Mouse (Mus musculus) heart, postnatal 0 days (tissue): ENCODE measurements at regions not wholly inside any gene's neighbourhood (a gene's known extent, or its start where the extent isn't known, plus 50 kb on each side); places are given as distances from the start of the nearest gene placed in this dataset.
A peak's percentile ranks its signal among the peaks of the same experiment; 100 is the strongest.

Experiments used
- ATAC-seq: fragments of 200-750 bp; cut with Nextera tagmentation; 2 replicates; pipeline ENCODE4 v1.8.0; 2017; ENCODE audit warnings: low read depth, moderate number of reproducible peaks, moderate library complexity; ENCODE audit not compliant: insufficient read depth
- DNase-seq: peaks from one replicate; pipeline ENCODE4 v3.0.0-alpha.2; 2016; ENCODE audit warnings: low spot score
- H3K27ac ChIP-seq: fragments of 300-500 bp; sonication (generic); 2 replicates; pipeline ENCODE4 v1.5.1; 2014; ENCODE audit warnings: low read depth, mild to moderate bottlenecking
- H3K27me3 ChIP-seq: fragments of 300-500 bp; sonication (generic); 2 replicates; pipeline ENCODE4 v1.6.1; 2014; ENCODE audit warnings: low read length, mixed read lengths; ENCODE audit not compliant: control insufficient read depth, insufficient read depth
- H3K36me3 ChIP-seq: fragments of 300-500 bp; sonication (generic); replicated peaks from 2 replicates; pipeline ENCODE4 v1.6.1; 2014; ENCODE audit warnings: low read length, mixed read lengths; ENCODE audit not compliant: control insufficient read depth, insufficient read depth
- H3K4me1 ChIP-seq: fragments of 300-500 bp; sonication (generic); 2 replicates; pipeline ENCODE4 v1.6.1; 2014; ENCODE audit warnings: antibody characterized with exemption; ENCODE audit not compliant: control insufficient read depth, insufficient read depth
- H3K4me2 ChIP-seq: fragments of 300-500 bp; sonication (generic); 2 replicates; pipeline ENCODE4 v1.6.1; 2014; ENCODE audit warnings: low read depth, mild to moderate bottlenecking, low read length, moderate library complexity
- H3K4me3 ChIP-seq: fragments of 300-500 bp; sonication (generic); 2 replicates; pipeline ENCODE4 v1.5.1; 2014; ENCODE audit warnings: low read depth, low read length
- H3K9ac ChIP-seq: fragments of 300-500 bp; sonication (generic); replicated peaks from 2 replicates; pipeline ENCODE4 v1.6.1; 2014; ENCODE audit warnings: low read depth, low read length, mixed read lengths
- H3K9me3 ChIP-seq: fragments of 300-500 bp; sonication (generic); replicated peaks from 2 replicates; pipeline ENCODE4 v1.6.1; 2016; ENCODE audit warnings: low read length; ENCODE audit not compliant: control insufficient read depth
- CTCF ChIP-seq: IDR thresholded peaks from 2 replicates; pipeline ENCODE4 v1.5.1; 2016; ENCODE audit warnings: antibody characterized with exemption, control low read depth, low read depth
- EP300 ChIP-seq: IDR thresholded peaks from 2 replicates; pipeline ENCODE4 v1.6.1; 2016; ENCODE audit warnings: antibody characterized with exemption, low read depth
- WGBS: fragments of 180-500 bp; shearing (Covaris S2); extraction: QIAGEN DNeasy Blood & Tissue Kit; methylation state at CpG from one replicate; pipeline ENCODE4 v1.1.7; 2014; 5-methylcytosine and 5-hydroxymethylcytosine counted together

DNA sequence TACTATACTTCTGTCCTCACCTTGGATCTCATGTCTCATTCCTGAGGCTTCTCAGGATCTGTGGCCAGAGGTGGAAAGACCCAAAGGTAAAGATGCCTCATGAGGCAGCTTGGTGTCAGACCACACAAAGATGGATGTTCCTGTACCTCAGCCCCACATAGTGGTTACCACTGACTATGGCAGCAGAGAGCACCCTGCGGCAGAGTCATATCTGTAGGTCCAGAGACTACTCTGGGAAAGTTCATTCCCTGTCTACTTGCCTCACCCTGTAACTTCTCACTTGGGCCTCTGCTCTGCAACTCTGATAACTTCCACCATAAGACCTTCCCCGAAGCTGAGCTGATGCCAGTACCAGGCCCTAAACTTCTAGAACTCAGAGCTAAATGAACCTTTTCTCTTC lies 91.9 kb upstream of the Klf13 start:
- Histone ChIP-seq H3K4me3 (no peak overlapping the region), H3K4me1 (peaks cover 24% of the 10 kb centered on the region), H3K27ac (no peak overlapping the region), H3K9me3 (no peaks in the 10 kb centered on the region), H3K4me2 (no peak overlapping the region), H3K27me3 (no peaks in the 10 kb centered on the region), H3K9ac (no peak overlapping the region), H3K36me3 (no peaks in the 10 kb centered on the region)
- TF ChIP-seq CTCF, result no peak
- no peak for TF ChIP-seq EP300
- no peak for ATAC-seq
- DNase-seq, result no peak
- whole genome bisulfite sequencing, result 85% methylated on average over 2 of the region's 2 CpGs

DNA sequence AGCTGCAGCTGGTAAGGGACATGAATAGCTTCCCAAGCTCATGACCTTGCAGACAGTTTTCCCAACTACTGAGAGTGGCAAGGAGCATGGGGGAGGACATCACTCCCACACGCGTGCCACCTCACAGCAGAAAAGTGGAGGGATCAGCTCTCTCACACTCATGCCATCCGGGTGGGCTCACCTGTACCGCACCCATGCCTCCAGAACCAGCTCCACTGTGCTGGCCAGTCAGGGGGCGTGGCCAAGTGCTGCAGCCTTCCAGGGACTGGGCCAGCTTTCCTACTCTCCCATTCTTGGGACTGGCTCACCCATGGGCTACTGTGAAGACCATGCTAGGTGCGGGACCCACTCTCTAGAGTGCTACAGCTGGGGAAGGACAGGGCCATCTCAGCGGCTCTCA lies 88.4 kb upstream of the Klf13 start:
- no peak for DNase-seq
- H3K4me3 ChIP-seq, result no peak overlapping the region
- no peak overlapping the region for H3K9ac ChIP-seq
- WGBS, result 87% methylated on average over 7 of the region's 7 CpGs
- H3K9me3 ChIP-seq, result no peaks in the 10 kb centered on the region
- ATAC-seq, result no peak
- TF ChIP-seq EP300 (no peak), CTCF (no peak)
- peaks cover 19% of the 10 kb centered on the region for H3K4me1 ChIP-seq
- no peaks in the 10 kb centered on the region for H3K36me3 ChIP-seq
- H3K27me3 ChIP-seq, result no peaks in the 10 kb centered on the region
- H3K27ac ChIP-seq, result no peak overlapping the region
- no peak overlapping the region for H3K4me2 ChIP-seq

DNA sequence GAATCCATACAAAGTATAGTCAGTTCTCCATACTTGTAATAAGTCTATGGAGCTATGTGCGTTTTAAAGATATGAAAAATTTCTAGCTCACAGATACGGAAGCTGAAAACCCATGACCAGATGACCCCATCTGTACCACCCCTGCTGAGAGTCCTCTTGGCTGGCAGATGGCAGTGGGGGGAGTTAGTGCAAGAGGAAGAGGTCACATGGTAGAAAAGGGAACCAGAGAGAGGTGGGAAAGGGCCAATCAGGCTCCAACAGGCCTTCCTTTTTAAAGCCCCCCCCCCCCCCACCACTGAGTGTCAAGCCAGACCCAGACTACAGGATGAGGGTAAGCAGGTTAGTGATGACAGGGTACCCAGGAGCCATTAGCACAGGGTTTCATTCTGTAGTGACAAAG lies 86.4 kb upstream of the Klf13 start:
- Histone ChIP-seq H3K36me3 (no peaks in the 10 kb centered on the region), H3K4me1 (peaks cover 29% of the 10 kb centered on the region), H3K9ac (no peak overlapping the region), H3K27me3 (no peaks in the 10 kb centered on the region), H3K27ac (no peak overlapping the region), H3K4me3 (no peak overlapping the region), H3K4me2 (no peak overlapping the region), H3K9me3 (no peaks in the 10 kb centered on the region)
- DNase-seq, result no peak
- TF ChIP-seq EP300 (no peak), CTCF (no peak)
- ATAC-seq, result no peak
- WGBS, result 87% methylated on average over 2 of the region's 2 CpGs

DNA sequence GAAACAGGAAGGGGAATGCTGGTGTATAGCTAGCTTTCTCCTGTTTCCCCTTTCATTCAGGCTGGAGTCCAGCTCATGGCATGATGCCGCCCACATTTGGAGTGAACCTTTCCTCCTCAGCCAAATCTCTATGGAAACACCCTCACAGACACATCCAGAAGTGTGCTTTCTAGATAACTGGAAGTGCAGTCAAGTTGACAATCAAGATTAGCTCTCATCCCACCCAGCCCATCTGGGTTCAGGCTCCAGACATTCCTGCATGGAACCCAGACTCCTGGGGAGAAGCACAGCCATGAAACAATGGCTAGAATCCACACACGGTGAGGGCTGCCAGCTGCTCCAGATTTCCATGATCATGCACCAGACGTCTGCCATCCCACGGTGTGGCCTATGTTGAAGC lies 85.5 kb upstream of the Klf13 start:
- H3K27me3 ChIP-seq, result no peaks in the 10 kb centered on the region
- no peak overlapping the region for H3K27ac ChIP-seq
- no peak overlapping the region for H3K9ac ChIP-seq
- peaks cover 29% of the 10 kb centered on the region for H3K4me1 ChIP-seq
- H3K36me3 ChIP-seq, result no peaks in the 10 kb centered on the region
- ATAC-seq (no peak), DNase-seq (no peak)
- H3K4me2 ChIP-seq, result no peak overlapping the region
- TF ChIP-seq CTCF (no peak), EP300 (no peak)
- WGBS, result 73% methylated on average over 4 of the region's 4 CpGs
- H3K9me3 ChIP-seq, result no peaks in the 10 kb centered on the region
- H3K4me3 ChIP-seq, result no peak overlapping the region

DNA sequence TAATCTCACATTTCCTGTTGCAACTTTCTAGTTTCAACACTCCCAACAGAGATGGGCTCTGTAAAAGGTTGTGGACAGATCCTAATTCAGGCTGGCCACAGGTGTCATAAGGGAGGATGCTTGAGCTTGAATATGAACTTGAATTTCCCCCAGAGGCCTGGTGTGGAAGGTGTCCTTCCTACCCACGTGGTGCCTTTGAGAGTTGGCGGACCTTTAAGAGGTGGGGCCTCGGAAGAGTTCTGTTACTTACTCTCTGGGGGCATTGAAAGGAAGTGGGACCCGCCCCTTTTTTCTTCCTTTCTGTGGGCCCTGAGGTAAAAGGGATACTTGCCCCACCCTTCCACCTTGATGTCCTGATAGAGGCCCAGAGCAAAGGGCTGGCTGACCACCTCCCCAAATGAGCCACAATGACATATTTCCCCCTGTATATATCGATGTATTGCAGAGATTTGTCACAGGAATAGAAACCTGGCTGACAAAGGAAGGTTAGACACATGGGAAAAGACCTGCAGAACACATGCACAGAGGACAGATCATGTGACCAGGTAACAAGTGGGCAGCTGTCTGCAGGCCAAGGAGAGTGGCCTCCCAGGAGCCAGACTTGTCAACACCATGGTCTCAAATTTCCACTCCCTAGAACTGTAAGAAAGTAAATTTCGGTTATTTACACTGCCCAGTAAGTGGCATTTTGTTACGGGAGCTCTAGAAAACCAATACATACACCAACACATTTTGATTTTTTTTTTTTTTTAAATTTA lies 84.2 kb upstream of the Klf13 start:
- ATAC-seq (no peak), DNase-seq (no peak)
- TF ChIP-seq EP300, result no peak
- no peak for TF ChIP-seq CTCF
- Histone ChIP-seq H3K4me2 (no peak overlapping the region), H3K4me3 (no peak overlapping the region), H3K9me3 (no peaks in the 10 kb centered on the region), H3K9ac (no peak overlapping the region), H3K27ac (peak overlapping the region; percentile 76; the same call in 1 of the 2 replicates), H3K36me3 (no peaks in the 10 kb centered on the region), H3K27me3 (no peaks in the 10 kb centered on the region), H3K4me1 (peaks cover 29% of the 10 kb centered on the region)
- WGBS, result 48% methylated on average over 7 of the region's 7 CpGs
